Mouse (Mus musculus): ENCODE results near the gene Tnni1. TPM values are rescaled to one million over a fixed set of nuclear protein-coding genes. Genes with fewer than 3 reads are reported as not detected.

Gene Tnni1
- total and polyA plus RNA-seq, 2 experiments, result 0.46 TPM; not detected in 1

- H3K27me3 ChIP-seq (ENCODE audit: control insufficient read depth, insufficient read depth, low read length), result 0 out of 2 replicates have a peak, but pooled peaks cover 3% of the 10 kb centered on the region
- WGBS, result 85% methylated on average over 5 of the region's 5 CpGs
- no peaks in the 10 kb centered on the region for H3K4me1 ChIP-seq (ENCODE audit: control insufficient read depth, insufficient read depth, low read length)
- H3K36me3 ChIP-seq (ENCODE audit: control insufficient read depth, insufficient read depth, low read length), result no peaks in the 10 kb centered on the region
- DNase-seq (ENCODE audit: extremely low read depth, low read depth, low spot score), result no peak
- no peak overlapping the region for H3K9ac ChIP-seq (ENCODE audit: low read depth, low read length)
- H3K4me3 ChIP-seq (ENCODE audit: insufficient read depth, low read depth, low read length), result no peak overlapping the region
- H3K27ac ChIP-seq (replicated peaks; ENCODE audit: insufficient read depth, low read depth, low read length), result no peak overlapping the region
- no peaks in the 10 kb centered on the region for H3K79me2 ChIP-seq (ENCODE audit: control insufficient read depth, insufficient read depth, low read length)
- TF ChIP-seq CTCF (IDR thresholded peaks at IDR 0.05; ENCODE audit: low read depth, low read length), result no peak
- TF ChIP-seq POLR2A (IDR thresholded peaks at IDR 0.05; ENCODE audit: extremely low read depth, insufficient read depth, low read length), result no peak
These were observed 34.6 kb downstream of the Tnni1 start for GRCm38 (mm10) chr1:135813687-135814395.

DNA sequence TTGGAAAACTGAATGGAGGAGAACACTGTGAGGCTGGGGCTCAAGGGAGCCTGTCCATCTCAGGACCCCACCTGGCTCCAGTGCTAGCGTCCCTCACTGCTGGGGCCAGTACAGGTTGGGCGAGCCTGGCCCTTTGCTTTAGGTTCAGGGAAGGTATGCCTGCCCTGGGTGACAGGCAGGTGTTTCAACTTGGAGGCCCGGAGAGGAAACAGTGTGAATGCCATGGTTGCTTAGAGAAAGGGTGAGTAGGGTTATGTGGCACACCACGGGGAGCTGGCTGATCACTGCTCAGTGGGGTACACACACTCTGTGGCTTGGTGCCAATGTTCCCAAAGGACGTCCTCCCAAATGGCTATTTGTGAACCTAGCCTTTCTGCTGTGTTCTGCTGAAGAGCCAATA is 35.3 kb downstream of the Tnni1 start:
- Histone ChIP-seq H3K9ac (ENCODE audit: low read depth, low read length) (no peak overlapping the region), H3K4me1 (ENCODE audit: control insufficient read depth, insufficient read depth, low read length) (0 out of 2 replicates have a peak, but pooled peaks cover 2% of the 10 kb centered on the region), H3K36me3 (ENCODE audit: control insufficient read depth, insufficient read depth, low read length) (no peaks in the 10 kb centered on the region), H3K4me3 (ENCODE audit: insufficient read depth, low read depth, low read length) (no peak overlapping the region), H3K79me2 (ENCODE audit: control insufficient read depth, insufficient read depth, low read length) (no peaks in the 10 kb centered on the region), H3K27me3 (ENCODE audit: control insufficient read depth, insufficient read depth, low read length) (0 out of 2 replicates have a peak, but pooled peaks cover 3% of the 10 kb centered on the region), H3K27ac (replicated peaks; ENCODE audit: insufficient read depth, low read depth, low read length) (no peak overlapping the region)
- DNase-seq (ENCODE audit: extremely low read depth, low read depth, low spot score), result no peak
- 85% methylated on average over 5 of the region's 5 CpGs for WGBS
- TF ChIP-seq CTCF (IDR thresholded peaks at IDR 0.05; ENCODE audit: low read depth, low read length) (no peak), POLR2A (IDR thresholded peaks at IDR 0.05; ENCODE audit: extremely low read depth, insufficient read depth, low read length) (no peak)

GRCm38 (mm10) chr1:135817595-135817994 is 38.4 kb downstream of the Tnni1 start:
- H3K9ac ChIP-seq (ENCODE audit: low read depth, low read length), result no peak overlapping the region
- WGBS, result 43% methylated on average over 4 of the region's 4 CpGs
- no peak overlapping the region for H3K27ac ChIP-seq (replicated peaks; ENCODE audit: insufficient read depth, low read depth, low read length)
- TF ChIP-seq POLR2A (IDR thresholded peaks at IDR 0.05; ENCODE audit: extremely low read depth, insufficient read depth, low read length) (no peak), CTCF (IDR thresholded peaks at IDR 0.05; ENCODE audit: low read depth, low read length) (no peak)
- no peaks in the 10 kb centered on the region for H3K79me2 ChIP-seq (ENCODE audit: control insufficient read depth, insufficient read depth, low read length)
- H3K27me3 ChIP-seq (ENCODE audit: control insufficient read depth, insufficient read depth, low read length), result 0 out of 2 replicates have a peak, but pooled peaks cover 3% of the 10 kb centered on the region
- H3K36me3 ChIP-seq (ENCODE audit: control insufficient read depth, insufficient read depth, low read length), result no peaks in the 10 kb centered on the region
- no peak for DNase-seq (ENCODE audit: extremely low read depth, low read depth, low spot score)
- no peak overlapping the region for H3K4me3 ChIP-seq (ENCODE audit: insufficient read depth, low read depth, low read length)
- peaks cover 3% of the 10 kb centered on the region; the same call in 1 of the 2 replicates for H3K4me1 ChIP-seq (ENCODE audit: control insufficient read depth, insufficient read depth, low read length)

DNA sequence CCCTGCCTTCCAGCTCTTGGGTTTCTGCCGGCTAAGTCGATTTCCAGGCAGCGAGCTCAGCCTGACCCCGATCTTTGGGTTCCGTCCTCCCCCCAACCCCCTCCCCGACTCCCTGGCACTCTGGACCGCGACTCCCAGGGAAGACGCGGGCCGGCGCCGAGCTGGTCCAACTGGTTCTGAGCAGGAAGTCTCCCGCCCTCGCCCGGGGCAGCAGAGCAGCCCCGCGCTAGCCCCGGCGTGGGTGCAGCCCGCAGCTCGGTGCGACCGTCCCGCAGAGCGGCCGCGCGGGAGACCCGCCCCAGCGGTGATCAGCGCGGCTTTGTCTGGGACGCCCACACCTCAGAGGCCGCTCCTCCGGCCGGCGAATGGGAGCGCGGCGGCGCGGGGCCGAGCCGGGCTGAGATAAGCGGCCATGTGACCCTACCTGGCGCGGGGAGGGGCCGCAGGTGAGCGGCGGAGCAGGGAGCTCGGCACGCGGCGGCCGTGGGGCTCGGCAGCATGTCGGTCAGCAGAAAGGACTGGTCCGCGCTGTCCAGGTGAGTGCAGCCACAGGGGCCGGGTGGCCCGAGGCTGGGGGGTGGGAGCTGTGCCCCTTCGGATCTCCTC is 39.4 kb downstream of the Tnni1 start, which contains the start of gene Lad1:
Gene Lad1 (plus strand): TSS at position 118 of the 606 bp plus-strand sequence.
- peak; percentile 30 for DNase-seq (ENCODE audit: extremely low read depth, low read depth, low spot score)
- H3K36me3 ChIP-seq (ENCODE audit: control insufficient read depth, insufficient read depth, low read length), result no peaks in the 10 kb centered on the region
- 1% methylated on average over 63 of the region's 63 CpGs for WGBS
- peaks cover 5% of the 10 kb centered on the region; the same call in 1 of the 2 replicates for H3K4me1 ChIP-seq (ENCODE audit: control insufficient read depth, insufficient read depth, low read length)
- TF ChIP-seq POLR2A (IDR thresholded peaks at IDR 0.05; ENCODE audit: extremely low read depth, insufficient read depth, low read length), result no peak
- TF ChIP-seq CTCF (IDR thresholded peaks at IDR 0.05; ENCODE audit: low read depth, low read length), result no peak
- peak within 1 kb of the TSS; percentile 2; the same call in 1 of the 2 replicates for H3K27ac ChIP-seq (replicated peaks; ENCODE audit: insufficient read depth, low read depth, low read length)
- no peaks in the 10 kb centered on the region for H3K79me2 ChIP-seq (ENCODE audit: control insufficient read depth, insufficient read depth, low read length)
- H3K27me3 ChIP-seq (ENCODE audit: control insufficient read depth, insufficient read depth, low read length), result 0 out of 2 replicates have a peak, but pooled peaks cover 3% of the 10 kb centered on the region
- H3K9ac ChIP-seq (ENCODE audit: low read depth, low read length), result peak within 1 kb of the TSS; percentile 71
- H3K4me3 ChIP-seq (ENCODE audit: insufficient read depth, low read depth, low read length), result peak within 1 kb of the TSS; percentile 60

GRCm38 (mm10) chr1:135820071-135820470 is 40.8 kb downstream of the Tnni1 start:
- no peaks in the 10 kb centered on the region for H3K79me2 ChIP-seq (ENCODE audit: control insufficient read depth, insufficient read depth, low read length)
- H3K9ac ChIP-seq (ENCODE audit: low read depth, low read length), result no peak overlapping the region
- TF ChIP-seq POLR2A (IDR thresholded peaks at IDR 0.05; ENCODE audit: extremely low read depth, insufficient read depth, low read length) (no peak), CTCF (IDR thresholded peaks at IDR 0.05; ENCODE audit: low read depth, low read length) (no peak)
- 68% methylated on average over 10 of the region's 10 CpGs for WGBS
- H3K27me3 ChIP-seq (ENCODE audit: control insufficient read depth, insufficient read depth, low read length), result 0 out of 2 replicates have a peak, but pooled peaks cover 3% of the 10 kb centered on the region
- no peak overlapping the region; the same call in 1 of the 2 replicates for H3K27ac ChIP-seq (replicated peaks; ENCODE audit: insufficient read depth, low read depth, low read length)
- no peaks in the 10 kb centered on the region for H3K36me3 ChIP-seq (ENCODE audit: control insufficient read depth, insufficient read depth, low read length)
- peaks cover 5% of the 10 kb centered on the region; the same call in 1 of the 2 replicates for H3K4me1 ChIP-seq (ENCODE audit: control insufficient read depth, insufficient read depth, low read length)
- H3K4me3 ChIP-seq (ENCODE audit: insufficient read depth, low read depth, low read length), result no peak overlapping the region
- DNase-seq (ENCODE audit: extremely low read depth, low read depth, low spot score), result peak; percentile 29
